Mouse (Mus musculus) granulocyte monocyte progenitor cell, adult 5-6 weeks (primary cell): Measurements from ENCODE around the gene Atp6v1d. TPM values are rescaled to one million over a fixed set of nuclear protein-coding genes. Genes with fewer than 3 reads are reported as not detected.
A peak's percentile ranks its signal among the peaks of the same experiment; 100 is the strongest.

Source experiments
- ATAC-seq: replicated peaks from 2 replicates; pipeline ENCODE4 v1.8.0; 2016; ENCODE audit warnings: mild to moderate bottlenecking, moderate TSS enrichment, inconsistent platforms; ENCODE audit not compliant: poor library complexity, severe bottlenecking
- total RNA-seq, 2 experiments: library from RNA; stranded (forward) in 1 of 2; stranded (reverse) in 1 of 2; fragments of 200-712, 200-1000 nt in 1 of 2; fragments of >200 nt in 1 of 2; fragmentation: Nextera tagmentation in 1 of 2; gene quantifications; 2 replicates each; pipeline ENCODE4 v1.2.3; 2014 to 2017

Gene Atp6v1d
- total RNA-seq (2014; fragmentation: Nextera tagmentation) (47.8 and 57.0 TPM in 2 replicates), total RNA-seq (2017) (35.2 and 45.5 TPM in 2 replicates)

GRCm38 (mm10) chr12:78861496-78862253 lies at the start of gene Atp6v1d, which contains the start of gene Eif2s1:
Gene Atp6v1d (minus strand): TSS chr12:78861638.
Gene Eif2s1 (plus strand): TSS chr12:78861819.
- ATAC-seq: peak; percentile 89

- ATAC-seq: no peak
Measured at GRCm38 (mm10) chr12:78910684-78911461, 49.4 kb upstream of the Atp6v1d start.

GRCm38 (mm10) chr12:78908081-78908605 lies 46.7 kb upstream of the Atp6v1d start:
- no peak for ATAC-seq

- ATAC-seq: peak; percentile 80
Measured at GRCm38 (mm10) chr12:78906707-78907162, 45.3 kb upstream of the Atp6v1d start, which contains the start of gene Plek2. Gene Plek2 (minus strand): TSS chr12:78906964.

GRCm38 (mm10) chr12:78904499-78904898 lies 43.1 kb upstream of the Atp6v1d start:
- no peak for ATAC-seq

- ATAC-seq: no peak
Measured at GRCm38 (mm10) chr12:78903313-78903712, 41.9 kb upstream of the Atp6v1d start.

- ATAC-seq: peak; percentile 57
Measured at GRCm38 (mm10) chr12:78901467-78901866, 40.0 kb upstream of the Atp6v1d start.

- ATAC-seq: peak; percentile 54
Measured at GRCm38 (mm10) chr12:78897861-78898260, 36.4 kb upstream of the Atp6v1d start.

- ATAC-seq: peak; percentile 52
Measured at GRCm38 (mm10) chr12:78891149-78891548, 29.7 kb upstream of the Atp6v1d start.

- no peak for ATAC-seq
Measured at GRCm38 (mm10) chr12:78890062-78890461, 28.6 kb upstream of the Atp6v1d start.

GRCm38 (mm10) chr12:78874581-78874980 lies 13.1 kb upstream of the Atp6v1d start:
- no peak for ATAC-seq

GRCm38 (mm10) chr12:78868115-78868514 lies 6.7 kb upstream of the Atp6v1d start:
- peak; percentile 79 for ATAC-seq

GRCm38 (mm10) chr12:78865434-78865833 lies 4.0 kb upstream of the Atp6v1d start:
- ATAC-seq: no peak

- peak; percentile 41 for ATAC-seq
Measured at GRCm38 (mm10) chr12:78862254-78862730, 854 bp upstream of the Atp6v1d start.

GRCm38 (mm10) chr12:78860921-78861495 lies 430 bp downstream of the Atp6v1d start:
- peak; percentile 28 for ATAC-seq

GRCm38 (mm10) chr12:78848246-78848645 lies 13.2 kb downstream of the Atp6v1d start:
- no peak for ATAC-seq

GRCm38 (mm10) chr12:78842429-78842828 lies 19.0 kb downstream of the Atp6v1d start:
- ATAC-seq: no peak

- ATAC-seq: no peak
Measured at GRCm38 (mm10) chr12:78839906-78840305, 21.5 kb downstream of the Atp6v1d start.

GRCm38 (mm10) chr12:78834496-78834895 lies 26.9 kb downstream of the Atp6v1d start:
- no peak for ATAC-seq

GRCm38 (mm10) chr12:78814437-78814836 lies 47.0 kb downstream of the Atp6v1d start:
- ATAC-seq: no peak
